ENCODE assay signal across 18 mouse cellular contexts in genomic region chr1:71944531-71944930, GRCm38 (mm10).
"Had no signal": no experiment of that assay in that cellular context is flagged by ENCODE, and none has a peak within 500 bp of the region (broad histone marks: within the 10 kb centered on the region; RNA-seq: fewer than 3 reads in every experiment).

No protein-coding gene starts in this region.

- DNase-seq: gastrocnemius, postnatal 10 days; gastrocnemius, postnatal 25 days; kidney, adult 2 months; kidney, adult 9 months; kidney, postnatal 14 days; liver had no signal

- H3K27me3 ChIP-seq: heart, embryonic 13.5 days; heart, embryonic 15.5 days; hindbrain, embryonic 13.5 days; hindbrain, embryonic 15.5 days; kidney, embryonic 15.5 days; limb, embryonic 12.5 days had no signal

- H3K4me3 ChIP-seq: gastrocnemius, adult 2 months; heart, embryonic 13.5 days; heart, embryonic 15.5 days; hindbrain, embryonic 13.5 days; hindbrain, embryonic 15.5 days; kidney, embryonic 15.5 days; limb, embryonic 10.5 days; limb, embryonic 12.5 days had no signal

- ATAC-seq: hindbrain, postnatal 0 days; intestine, embryonic 16.5 days had no signal

- H3K4me1 ChIP-seq: hindbrain, embryonic 15.5 days; kidney, embryonic 15.5 days had no signal

- H3K4me2 ChIP-seq: heart, embryonic 11.5 days; heart, embryonic 13.5 days; heart, embryonic 15.5 days; hindbrain, embryonic 13.5 days; hindbrain, embryonic 15.5 days; kidney, embryonic 15.5 days; limb, embryonic 12.5 days had no signal

- H3K9ac ChIP-seq: heart, embryonic 13.5 days; heart, embryonic 15.5 days; hindbrain, embryonic 13.5 days; hindbrain, embryonic 15.5 days; kidney, embryonic 15.5 days; limb, embryonic 12.5 days had no signal

- H3K36me3 ChIP-seq: heart, embryonic 13.5 days; heart, embryonic 15.5 days; hindbrain, embryonic 13.5 days; hindbrain, embryonic 15.5 days; kidney, embryonic 15.5 days; limb, embryonic 10.5 days; limb, embryonic 12.5 days had no signal

- H3K9me3 ChIP-seq: heart, embryonic 13.5 days; heart, embryonic 15.5 days; hindbrain, embryonic 13.5 days; hindbrain, embryonic 15.5 days; kidney, embryonic 15.5 days; limb, embryonic 10.5 days; limb, embryonic 12.5 days had no signal

- H3K27ac ChIP-seq: gastrocnemius, adult 2 months; heart, embryonic 13.5 days; heart, embryonic 15.5 days; hindbrain, embryonic 13.5 days; hindbrain, embryonic 15.5 days; hindbrain, postnatal 0 days; kidney, embryonic 15.5 days; kidney, postnatal 0 days; limb, embryonic 10.5 days; limb, embryonic 12.5 days had no signal
